Mouse (Mus musculus): ENCODE measurements around the gene Sparc. TPM values are rescaled to one million over a fixed set of nuclear protein-coding genes. Genes with fewer than 3 reads are reported as not detected.
A peak's percentile ranks its signal among the peaks of the same experiment; 100 is the strongest.

Gene Sparc
- polyA plus RNA-seq, 1 experiment, result 3,134 TPM

DNA sequence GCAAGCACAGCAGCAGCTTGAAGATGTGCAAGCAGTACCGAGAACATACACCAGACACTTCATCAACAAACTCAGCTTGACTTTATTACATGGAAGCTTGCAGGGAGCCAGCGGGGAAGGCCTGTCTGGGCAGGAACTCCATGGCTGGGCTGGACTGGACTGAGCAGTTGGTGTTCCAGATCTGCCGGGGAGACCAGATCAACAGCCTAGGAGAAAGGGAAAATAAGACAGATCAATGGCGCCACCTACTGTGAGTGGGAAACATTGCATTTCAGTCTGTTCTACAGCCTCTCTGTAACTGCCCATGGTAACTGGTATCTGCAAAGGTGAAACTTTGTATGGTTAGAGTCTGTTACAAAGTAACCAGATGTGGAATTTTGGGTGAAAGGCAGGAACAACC lies 23.6 kb upstream of the Sparc start:
- 16% methylated on average over 4 of the region's 4 CpGs for WGBS
- H3K4me3 ChIP-seq (replicated peaks; ENCODE audit: extremely low read depth, low read depth, low read length), result no peak overlapping the region
- DNase-seq, result peak; percentile 84
- TF ChIP-seq POLR2A (IDR thresholded peaks at IDR 0.05; ENCODE audit: borderline replicate concordance, extremely low read depth, low read depth, low read length), result no peak
- TF ChIP-seq CTCF (IDR thresholded peaks at IDR 0.05; ENCODE audit: insufficient read depth, low read length), result peak; percentile 61
- peaks cover 11% of the 10 kb centered on the region; the same call in 1 of the 2 replicates for H3K4me1 ChIP-seq (ENCODE audit: control insufficient read depth, insufficient read depth, low read length)

DNA sequence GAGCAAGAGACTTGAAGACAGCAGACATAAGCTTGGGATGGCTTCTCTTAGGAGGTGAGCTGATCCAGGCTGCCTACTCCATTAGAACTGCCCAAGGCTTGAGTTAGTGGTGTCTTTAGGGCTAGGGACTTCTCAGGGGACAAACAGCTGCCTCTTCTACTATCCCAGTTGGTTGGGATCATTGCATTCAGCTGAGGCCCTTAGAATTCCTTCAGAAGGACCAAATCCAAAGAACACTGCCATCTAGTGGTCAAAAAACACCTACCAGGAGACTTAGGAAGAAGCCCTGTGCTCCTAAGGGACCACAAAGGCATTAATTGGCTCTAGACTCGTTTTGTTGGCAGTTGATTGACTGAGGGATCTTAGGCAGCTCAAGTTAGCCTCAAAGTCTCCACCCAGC lies 21.8 kb upstream of the Sparc start:
- TF ChIP-seq POLR2A (IDR thresholded peaks at IDR 0.05; ENCODE audit: borderline replicate concordance, extremely low read depth, low read depth, low read length), result no peak
- peak; percentile 44; the same call in 1 of the 2 replicates for TF ChIP-seq CTCF (IDR thresholded peaks at IDR 0.05; ENCODE audit: insufficient read depth, low read length)
- peak; percentile 34 for DNase-seq
- Histone ChIP-seq H3K4me3 (replicated peaks; ENCODE audit: extremely low read depth, low read depth, low read length) (no peak overlapping the region), H3K4me1 (ENCODE audit: control insufficient read depth, insufficient read depth, low read length) (peaks cover 11% of the 10 kb centered on the region; the same call in 1 of the 2 replicates)
- WGBS, result 6% methylated on average over 1 of the region's 1 CpGs

DNA sequence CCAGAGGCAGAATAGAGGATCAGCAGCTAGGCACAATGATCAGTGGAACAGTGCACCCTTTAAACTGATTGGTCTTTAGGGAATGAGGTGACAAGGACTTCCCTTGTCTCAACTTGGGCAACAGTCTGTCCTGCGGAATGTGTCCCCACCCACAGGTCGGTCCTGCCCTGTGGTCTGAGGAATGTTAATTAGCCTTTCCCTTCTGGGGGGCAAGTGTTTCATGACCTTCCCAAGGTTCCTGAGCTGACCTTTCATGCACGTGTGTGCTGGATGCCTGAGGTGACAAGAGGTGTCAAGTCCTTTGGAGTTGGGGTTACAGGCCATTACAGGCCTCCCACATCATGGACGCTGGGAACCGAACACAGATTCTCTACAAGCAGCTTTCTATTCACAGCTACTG lies 16.7 kb upstream of the Sparc start:
- Histone ChIP-seq H3K4me3 (replicated peaks; ENCODE audit: extremely low read depth, low read depth, low read length) (no peak overlapping the region), H3K4me1 (ENCODE audit: control insufficient read depth, insufficient read depth, low read length) (peaks cover 2% of the 10 kb centered on the region; the same call in 1 of the 2 replicates)
- DNase-seq, result no peak
- WGBS, result 72% methylated on average over 5 of the region's 5 CpGs
- TF ChIP-seq CTCF (IDR thresholded peaks at IDR 0.05; ENCODE audit: insufficient read depth, low read length), result no peak
- TF ChIP-seq POLR2A (IDR thresholded peaks at IDR 0.05; ENCODE audit: borderline replicate concordance, extremely low read depth, low read depth, low read length), result no peak

DNA sequence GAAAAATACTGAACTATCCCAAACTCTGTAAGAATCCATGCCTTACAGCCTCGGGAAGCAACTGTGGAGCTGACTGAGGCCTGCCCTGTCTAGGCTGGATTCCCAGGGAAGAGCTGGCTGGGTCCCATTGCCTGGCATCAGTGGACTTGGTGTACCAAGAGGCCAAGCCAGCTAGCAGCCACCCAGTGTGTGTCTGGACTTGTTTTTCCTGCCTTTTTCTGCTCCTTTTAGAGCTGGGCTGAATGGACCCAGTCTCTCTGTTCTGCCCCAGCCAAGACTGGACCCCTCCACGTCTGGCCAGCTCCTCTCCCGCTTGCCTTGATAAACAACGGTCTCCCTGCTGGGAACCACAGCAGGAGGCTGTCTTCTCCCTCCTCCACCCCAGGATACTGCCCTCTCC lies 15.0 kb upstream of the Sparc start:
- no peak overlapping the region for H3K4me3 ChIP-seq (replicated peaks; ENCODE audit: extremely low read depth, low read depth, low read length)

DNA sequence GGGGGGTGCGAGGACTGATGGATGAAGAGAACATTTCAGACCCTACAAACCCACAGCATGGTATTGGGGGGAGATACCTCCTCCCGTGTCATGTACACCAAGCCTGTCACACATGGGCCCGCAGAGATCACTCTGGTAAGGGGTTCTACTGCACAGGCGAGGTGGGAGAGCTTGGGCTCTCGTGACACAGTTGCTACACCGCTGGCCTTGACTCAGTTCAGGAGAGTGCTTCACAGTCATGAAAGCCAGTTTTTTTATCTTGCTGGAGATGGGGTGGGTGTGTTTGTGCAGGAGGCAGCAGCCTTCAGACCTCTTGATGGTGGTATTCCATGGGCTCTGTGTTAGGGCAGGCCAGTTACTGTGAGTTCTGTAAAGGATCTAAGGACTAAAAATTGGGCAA lies 13.1 kb upstream of the Sparc start:
- Histone ChIP-seq H3K4me3 (replicated peaks; ENCODE audit: extremely low read depth, low read depth, low read length) (no peak overlapping the region), H3K4me1 (ENCODE audit: control insufficient read depth, insufficient read depth, low read length) (no peaks in the 10 kb centered on the region; the same call in 1 of the 2 replicates)
- DNase-seq, result no peak
- WGBS, result 85% methylated on average over 6 of the region's 6 CpGs
- TF ChIP-seq CTCF (IDR thresholded peaks at IDR 0.05; ENCODE audit: insufficient read depth, low read length), result no peak
- TF ChIP-seq POLR2A (IDR thresholded peaks at IDR 0.05; ENCODE audit: borderline replicate concordance, extremely low read depth, low read depth, low read length), result no peak

More for the DNA sequence above, 15.0 kb upstream of the Sparc start:
- TF ChIP-seq CTCF (IDR thresholded peaks at IDR 0.05; ENCODE audit: insufficient read depth, low read length), result no peak
- TF ChIP-seq POLR2A (IDR thresholded peaks at IDR 0.05; ENCODE audit: borderline replicate concordance, extremely low read depth, low read depth, low read length), result no peak
- no peaks in the 10 kb centered on the region; the same call in 1 of the 2 replicates for H3K4me1 ChIP-seq (ENCODE audit: control insufficient read depth, insufficient read depth, low read length)
- 59% methylated on average over 4 of the region's 4 CpGs for WGBS
- DNase-seq, result no peak

DNA sequence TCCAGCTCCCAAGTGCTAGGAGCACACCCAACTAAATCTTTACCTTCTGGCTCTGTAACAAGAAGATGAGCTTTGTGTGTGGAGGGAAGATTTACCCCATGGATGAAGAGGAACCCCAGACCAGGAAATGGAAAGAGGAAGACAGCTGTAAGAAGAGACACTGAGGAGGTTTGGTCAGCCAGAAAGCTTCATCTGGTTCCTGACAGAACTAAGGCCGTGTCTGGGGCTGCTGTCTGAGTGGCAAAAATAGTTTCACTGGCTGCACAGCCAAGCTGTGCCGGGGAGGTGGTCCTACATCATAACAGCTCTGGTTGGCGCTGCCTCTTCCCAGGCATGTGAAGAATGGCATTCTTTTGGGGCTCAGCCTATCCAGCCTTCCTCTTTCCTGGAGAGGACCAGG lies 10.0 kb upstream of the Sparc start:
- no peak for DNase-seq
- no peak for TF ChIP-seq CTCF (IDR thresholded peaks at IDR 0.05; ENCODE audit: insufficient read depth, low read length)
- TF ChIP-seq POLR2A (IDR thresholded peaks at IDR 0.05; ENCODE audit: borderline replicate concordance, extremely low read depth, low read depth, low read length), result no peak
- 20% methylated on average over 3 of the region's 3 CpGs for WGBS
- peaks cover 3% of the 10 kb centered on the region for H3K4me1 ChIP-seq (ENCODE audit: control insufficient read depth, insufficient read depth, low read length)
- H3K4me3 ChIP-seq (replicated peaks; ENCODE audit: extremely low read depth, low read depth, low read length), result no peak overlapping the region

DNA sequence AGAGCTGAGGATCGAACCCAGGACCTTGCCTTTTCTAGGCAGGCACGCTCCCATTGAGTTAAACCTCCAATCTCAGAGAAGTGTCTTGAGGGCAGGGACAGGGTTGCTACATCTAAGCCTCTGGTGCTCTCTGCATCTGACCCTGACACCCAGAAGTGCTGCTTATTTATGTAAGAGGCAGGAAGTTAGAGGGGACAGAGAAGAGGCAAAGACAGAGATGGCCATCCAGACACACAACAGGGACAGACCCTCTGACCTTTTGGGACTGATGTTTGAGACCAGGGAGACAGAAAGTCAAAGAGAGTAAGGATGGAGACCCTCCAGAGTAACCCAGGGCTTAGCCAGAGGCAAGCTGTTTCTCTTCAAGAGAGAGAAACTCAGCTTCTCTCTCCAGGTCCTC lies 7.0 kb upstream of the Sparc start:
- 92% methylated on average over 2 of the region's 2 CpGs for WGBS
- DNase-seq, result no peak
- H3K4me3 ChIP-seq (replicated peaks; ENCODE audit: extremely low read depth, low read depth, low read length), result no peak overlapping the region
- TF ChIP-seq POLR2A (IDR thresholded peaks at IDR 0.05; ENCODE audit: borderline replicate concordance, extremely low read depth, low read depth, low read length) (no peak), CTCF (IDR thresholded peaks at IDR 0.05; ENCODE audit: insufficient read depth, low read length) (no peak)
- peaks cover 3% of the 10 kb centered on the region for H3K4me1 ChIP-seq (ENCODE audit: control insufficient read depth, insufficient read depth, low read length)

DNA sequence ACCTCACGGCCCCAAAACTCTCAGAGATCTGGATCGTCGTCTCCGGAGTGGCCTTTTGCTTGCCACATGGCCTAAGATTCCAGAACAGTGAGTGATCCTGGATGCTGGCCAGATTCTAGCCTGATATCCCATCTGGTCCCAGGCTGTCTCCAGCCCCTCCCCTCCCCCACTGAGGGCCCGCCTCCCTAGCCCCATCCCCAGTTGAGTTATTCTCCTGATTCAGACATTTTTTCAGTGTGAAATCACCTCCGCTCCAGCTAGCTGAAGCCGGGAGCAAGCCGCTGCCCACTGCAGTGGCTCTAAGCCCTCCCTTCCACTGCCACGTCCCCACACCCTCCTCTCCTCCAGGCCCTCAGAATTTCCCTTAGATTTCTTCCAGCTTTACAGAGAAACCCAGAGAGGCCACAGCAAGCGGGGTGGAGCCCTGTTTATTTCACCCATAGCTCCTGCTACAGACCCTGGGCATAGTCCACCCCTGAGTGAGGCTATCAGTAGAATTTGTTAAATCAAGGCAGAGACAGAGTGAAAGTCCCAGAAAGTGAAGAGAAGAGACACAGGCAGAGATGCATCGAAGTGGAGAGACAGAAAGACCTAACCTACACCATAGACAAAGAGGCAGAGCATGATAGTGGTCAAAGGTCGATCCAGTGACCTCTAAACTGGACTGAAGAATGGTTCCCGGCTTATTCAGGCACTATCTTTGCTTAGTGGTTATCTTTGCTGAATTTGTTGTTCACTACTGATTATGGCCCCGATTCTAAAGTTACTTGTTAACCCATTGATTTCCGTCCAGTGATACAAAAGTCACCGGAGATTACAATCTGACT lies 5.4 kb upstream of the Sparc start:
- DNase-seq, result peak; percentile 52
- WGBS, result 36% methylated on average over 16 of the region's 16 CpGs
- TF ChIP-seq POLR2A (IDR thresholded peaks at IDR 0.05; ENCODE audit: borderline replicate concordance, extremely low read depth, low read depth, low read length) (peak; percentile 19; the same call in 1 of the 2 replicates), CTCF (IDR thresholded peaks at IDR 0.05; ENCODE audit: insufficient read depth, low read length) (no peak)
- no peak overlapping the region for H3K4me3 ChIP-seq (replicated peaks; ENCODE audit: extremely low read depth, low read depth, low read length)
- H3K4me1 ChIP-seq (ENCODE audit: control insufficient read depth, insufficient read depth, low read length), result peaks cover 6% of the 10 kb centered on the region

DNA sequence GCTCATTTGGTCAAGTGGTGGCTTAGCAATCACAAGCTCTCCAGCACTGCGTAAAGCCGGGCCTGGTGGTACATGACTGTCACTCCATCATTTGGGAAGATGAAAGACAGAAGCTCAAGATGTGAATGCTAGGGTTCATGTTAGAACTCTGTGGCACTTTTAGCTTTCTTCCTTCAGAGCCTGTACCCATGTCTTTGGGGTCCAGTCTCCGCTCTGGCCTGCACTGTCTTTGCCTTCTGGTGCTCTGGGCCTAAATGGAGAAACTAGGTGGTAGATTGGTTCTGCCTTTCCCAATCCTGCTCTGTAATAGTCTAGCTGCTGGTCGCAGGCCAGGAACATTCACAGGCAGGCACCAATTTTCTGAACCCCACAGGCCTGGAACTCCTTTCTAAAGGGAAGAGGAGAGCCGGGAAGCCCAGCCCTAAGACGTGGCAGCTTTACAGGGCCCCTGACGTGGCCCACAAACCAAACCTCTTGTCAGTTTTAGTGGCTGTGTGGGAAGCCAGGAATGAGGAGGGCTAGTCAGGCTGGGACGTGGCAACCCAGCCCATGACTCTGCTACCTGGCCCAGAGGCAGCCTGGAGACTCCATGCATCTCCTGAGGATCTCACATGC lies 1.9 kb upstream of the Sparc start:
- peak; percentile 7 for DNase-seq
- Histone ChIP-seq H3K4me3 (replicated peaks; ENCODE audit: extremely low read depth, low read depth, low read length) (no peak overlapping the region), H3K4me1 (ENCODE audit: control insufficient read depth, insufficient read depth, low read length) (peaks cover 11% of the 10 kb centered on the region)
- TF ChIP-seq CTCF (IDR thresholded peaks at IDR 0.05; ENCODE audit: insufficient read depth, low read length), result no peak
- TF ChIP-seq POLR2A (IDR thresholded peaks at IDR 0.05; ENCODE audit: borderline replicate concordance, extremely low read depth, low read depth, low read length), result no peak
- 79% methylated on average over 8 of the region's 8 CpGs for WGBS

All from lung, adult 2 months (tissue).